ENCODE assay signal across 13 mouse cellular contexts in the genomic region with DNA sequence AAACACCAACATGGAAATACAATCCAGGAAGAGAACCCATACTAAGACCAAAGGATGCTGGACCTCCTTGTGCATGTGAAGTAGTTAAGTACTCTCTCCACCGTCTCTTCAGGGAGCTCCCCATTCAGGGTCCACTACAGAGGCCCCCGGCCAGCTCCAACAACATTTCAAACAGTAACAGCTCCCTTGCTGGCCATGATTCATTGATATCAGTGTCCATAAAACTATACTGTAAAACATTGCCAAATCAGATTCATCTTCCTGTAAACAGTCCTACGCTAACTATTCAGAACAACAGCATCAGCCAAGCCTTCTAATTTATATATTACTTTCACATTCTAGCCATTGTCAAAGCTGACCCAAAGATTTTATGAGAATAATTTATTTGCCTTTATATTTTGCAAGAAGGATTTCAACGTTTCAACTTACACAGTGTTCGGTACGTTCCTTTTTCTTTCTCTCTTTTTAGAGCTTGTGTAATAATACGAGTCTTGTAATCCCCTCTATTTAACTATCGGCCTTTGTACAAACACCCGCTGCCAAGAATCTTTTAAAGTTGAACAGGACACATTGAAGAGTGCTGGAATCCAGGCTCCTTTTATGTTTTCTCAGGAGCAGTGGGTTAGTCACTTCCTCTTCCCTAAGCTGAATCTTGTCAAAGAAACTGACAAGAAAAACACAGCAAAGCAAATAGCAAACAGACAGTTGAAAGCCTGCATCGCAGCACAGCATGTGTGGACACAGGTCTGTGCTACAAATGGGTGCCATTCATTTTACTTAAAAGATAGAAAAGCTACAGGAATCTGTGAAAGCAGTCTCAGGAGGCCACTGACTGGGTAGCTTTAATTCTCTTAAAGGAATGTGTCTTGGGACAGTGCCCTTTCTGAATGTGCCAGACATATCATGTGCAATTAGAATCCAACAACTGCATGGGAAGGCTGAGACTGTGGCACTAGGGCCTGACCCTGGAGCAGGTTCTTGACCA.
A peak's percentile ranks its signal among the peaks of the same experiment; 100 is the strongest.
DNase-seq lines count a peak whose midpoint lies in the region; ATAC-seq and TF ChIP-seq lines count a peak whose summit lies in the region.
"Had no signal": no experiment of that assay in that cellular context is flagged by ENCODE, and none has a peak within 500 bp of the region (broad histone marks: within the 10 kb centered on the region; RNA-seq: fewer than 3 reads in every experiment).

No protein-coding gene starts in this region.

- H3K27ac ChIP-seq in embryonic facial prominence, embryonic 11.5 days (replicated peaks; ENCODE audit: low read depth, low read length): no peak overlapping the region
- no peak overlapping the region for H3K27ac ChIP-seq in embryonic facial prominence, embryonic 10.5 days (replicated peaks)
- H3K27ac ChIP-seq in lung, embryonic 14.5 days (ENCODE audit: low read depth): peak overlapping the region; percentile 38
- H3K27ac ChIP-seq in heart, embryonic 10.5 days: peak overlapping the region; percentile 36; the same call in 1 of the 2 replicates
- H3K27ac ChIP-seq in stomach, embryonic 14.5 days (ENCODE audit: low read length): peak overlapping the region; percentile 48; the same call in 1 of the 2 replicates
- H3K27ac ChIP-seq: embryonic facial prominence, embryonic 13.5 days; hindbrain, embryonic 13.5 days; liver, embryonic 13.5 days had no signal

- peak; percentile 13 for DNase-seq in embryonic facial prominence, embryonic 11.5 days (ENCODE audit: low spot score)
- no peak for DNase-seq in embryonic facial prominence, embryonic 10.5 days (ENCODE audit: low spot score)
- peak; percentile 61 for DNase-seq in lung, embryonic 14.5 days
- no peak for DNase-seq in lung, postnatal 4 days
- DNase-seq in heart, embryonic 10.5 days (ENCODE audit: low spot score): no peak
- no peak for DNase-seq in adrenal gland, adult 2 months
- DNase-seq in gastrocnemius, adult 8-10 months (ENCODE audit: low spot score in 2 of 2): no peak
- DNase-seq: liver, embryonic 13.5 days; spleen, adult 18-20 months had no signal

- no peak for TF ChIP-seq CTCF in lung, embryonic 14.5 days (IDR thresholded peaks at IDR 0.05; ENCODE audit: low read depth)

- H3K9me3 ChIP-seq in embryonic facial prominence, embryonic 11.5 days (replicated peaks; ENCODE audit: control insufficient read depth, low read length): no peaks in the 10 kb centered on the region
- no peaks in the 10 kb centered on the region for H3K9me3 ChIP-seq in embryonic facial prominence, embryonic 10.5 days
- no peaks in the 10 kb centered on the region for H3K9me3 ChIP-seq in lung, embryonic 14.5 days (ENCODE audit: low read depth, low read length)
- H3K9me3 ChIP-seq in heart, embryonic 10.5 days: no peaks in the 10 kb centered on the region
- no peaks in the 10 kb centered on the region for H3K9me3 ChIP-seq in stomach, embryonic 14.5 days (ENCODE audit: control insufficient read depth, low read depth, low read length)
- H3K9me3 ChIP-seq: embryonic facial prominence, embryonic 13.5 days; hindbrain, embryonic 13.5 days; liver, embryonic 13.5 days had no signal

- H3K4me2 ChIP-seq in embryonic facial prominence, embryonic 11.5 days (ENCODE audit: low read depth, low read length): no peak overlapping the region
- peak overlapping the region; percentile 25; the same call in 1 of the 2 replicates for H3K4me2 ChIP-seq in lung, embryonic 14.5 days
- H3K4me2 ChIP-seq in stomach, embryonic 14.5 days (replicated peaks; ENCODE audit: low read depth, low read length): no peak overlapping the region
- H3K4me2 ChIP-seq: embryonic facial prominence, embryonic 13.5 days; hindbrain, embryonic 13.5 days; liver, embryonic 13.5 days had no signal

- H3K4me3 ChIP-seq in embryonic facial prominence, embryonic 11.5 days (ENCODE audit: low read depth, low read length): no peak overlapping the region
- H3K4me3 ChIP-seq in embryonic facial prominence, embryonic 10.5 days: no peak overlapping the region
- no peak overlapping the region for H3K4me3 ChIP-seq in lung, embryonic 14.5 days (ENCODE audit: low read depth, low read length)
- H3K4me3 ChIP-seq in heart, embryonic 10.5 days: no peak overlapping the region
- H3K4me3 ChIP-seq in stomach, embryonic 14.5 days (ENCODE audit: low read depth, low read length): no peak overlapping the region
- H3K4me3 ChIP-seq: embryonic facial prominence, embryonic 13.5 days; hindbrain, embryonic 13.5 days; liver, embryonic 13.5 days had no signal

- H3K36me3 ChIP-seq in embryonic facial prominence, embryonic 11.5 days (replicated peaks; ENCODE audit: control insufficient read depth, insufficient read depth, low read depth, low read length): no peaks in the 10 kb centered on the region
- no peaks in the 10 kb centered on the region for H3K36me3 ChIP-seq in embryonic facial prominence, embryonic 10.5 days (replicated peaks)
- no peaks in the 10 kb centered on the region for H3K36me3 ChIP-seq in lung, embryonic 14.5 days (ENCODE audit: insufficient read depth)
- H3K36me3 ChIP-seq in heart, embryonic 10.5 days: no peaks in the 10 kb centered on the region
- no peaks in the 10 kb centered on the region for H3K36me3 ChIP-seq in stomach, embryonic 14.5 days (ENCODE audit: control insufficient read depth, insufficient read depth, low read length)
- H3K36me3 ChIP-seq: embryonic facial prominence, embryonic 13.5 days; G1E; hindbrain, embryonic 13.5 days; liver, embryonic 13.5 days had no signal

- H3K4me1 ChIP-seq in embryonic facial prominence, embryonic 11.5 days (ENCODE audit: control insufficient read depth, insufficient read depth, low read length): no peaks in the 10 kb centered on the region; the same call in 1 of the 2 replicates
- peaks cover 9% of the 10 kb centered on the region for H3K4me1 ChIP-seq in embryonic facial prominence, embryonic 10.5 days
- H3K4me1 ChIP-seq in lung, embryonic 14.5 days (ENCODE audit: insufficient read depth): 0 out of 2 replicates have a peak, but pooled peaks cover 2% of the 10 kb centered on the region
- H3K4me1 ChIP-seq in heart, embryonic 10.5 days: 0 out of 2 replicates have a peak, but pooled peaks cover 4% of the 10 kb centered on the region
- H3K4me1 ChIP-seq in stomach, embryonic 14.5 days (ENCODE audit: control insufficient read depth, insufficient read depth, low read length): peaks cover 23% of the 10 kb centered on the region
- H3K4me1 ChIP-seq: embryonic facial prominence, embryonic 13.5 days; liver, embryonic 13.5 days had no signal

- WGBS in embryonic facial prominence, embryonic 11.5 days: 47% methylated on average over 10 of the region's 10 CpGs
- WGBS in embryonic facial prominence, embryonic 10.5 days: 53% methylated on average over 10 of the region's 10 CpGs
- WGBS in lung, embryonic 14.5 days: 23% methylated on average over 10 of the region's 10 CpGs
- 55% methylated on average over 10 of the region's 10 CpGs for WGBS in heart, embryonic 10.5 days
- 24% methylated on average over 10 of the region's 10 CpGs for WGBS in stomach, embryonic 14.5 days

- no peaks in the 10 kb centered on the region for H3K27me3 ChIP-seq in embryonic facial prominence, embryonic 11.5 days (ENCODE audit: control insufficient read depth, insufficient read depth, low read length)
- no peaks in the 10 kb centered on the region for H3K27me3 ChIP-seq in embryonic facial prominence, embryonic 10.5 days (replicated peaks; ENCODE audit: low read depth, poor library complexity, severe bottlenecking)
- H3K27me3 ChIP-seq in lung, embryonic 14.5 days (ENCODE audit: insufficient read depth, low read length): no peaks in the 10 kb centered on the region
- H3K27me3 ChIP-seq in heart, embryonic 10.5 days (ENCODE audit: insufficient read depth, poor library complexity, severe bottlenecking): no peaks in the 10 kb centered on the region
- H3K27me3 ChIP-seq in stomach, embryonic 14.5 days (ENCODE audit: control insufficient read depth, insufficient read depth, low read length): no peaks in the 10 kb centered on the region
- H3K27me3 ChIP-seq: embryonic facial prominence, embryonic 13.5 days; liver, embryonic 13.5 days had no signal

- ATAC-seq in embryonic facial prominence, embryonic 11.5 days (replicated peaks; ENCODE audit: insufficient number of reproducible peaks, low FRiP score, low TSS enrichment, low read depth): no peak
- ATAC-seq in lung, embryonic 14.5 days (ENCODE audit: insufficient read depth): peak; percentile 45
- ATAC-seq in stomach, embryonic 14.5 days (ENCODE audit: insufficient number of reproducible peaks, insufficient read depth, low FRiP score, low read depth): peak; percentile 38; the same call in 1 of the 2 replicates

- no peak overlapping the region for H3K9ac ChIP-seq in embryonic facial prominence, embryonic 11.5 days (replicated peaks; ENCODE audit: low read length)
- no peak overlapping the region for H3K9ac ChIP-seq in lung, embryonic 14.5 days
- H3K9ac ChIP-seq in stomach, embryonic 14.5 days (replicated peaks; ENCODE audit: low read depth, low read length): no peak overlapping the region
- H3K9ac ChIP-seq: embryonic facial prominence, embryonic 13.5 days; hindbrain, embryonic 13.5 days; liver, embryonic 13.5 days had no signal

Comparison
In these comparisons a context has a peak if more than half of its experiments do, and no peak if none do; other contexts are left out.
1. DNase-seq: peak in embryonic facial prominence, embryonic 11.5 days (single experiment) and lung, embryonic 14.5 days (single experiment); none in embryonic facial prominence, embryonic 10.5 days (single experiment), lung, postnatal 4 days (0 of 2), heart, embryonic 10.5 days (single experiment), adrenal gland, adult 2 months (single experiment) and gastrocnemius, adult 8-10 months (0 of 2).
2. H3K27ac ChIP-seq: peak in lung, embryonic 14.5 days (single experiment), heart, embryonic 10.5 days (single experiment) and stomach, embryonic 14.5 days (single experiment); none in embryonic facial prominence, embryonic 11.5 days (single experiment) and embryonic facial prominence, embryonic 10.5 days (single experiment).